Mouse (Mus musculus) cortical plate, adult 2 months (tissue): ENCODE results near the gene Dnmt3a.

Source experiments
- CTCF ChIP-seq: fragments of 200-500 bp; IDR thresholded peaks from 2 replicates; pipeline ENCODE4 v1.5.1; 2011; ENCODE audit warnings: mild to moderate bottlenecking, control low read depth, low read length; ENCODE audit not compliant: insufficient read depth; ENCODE audit errors: extremely low read depth
- POLR2A ChIP-seq: fragments of 200-500 bp; IDR thresholded peaks from 2 replicates; pipeline ENCODE4 v1.6.1; 2011; ENCODE audit warnings: mild to moderate bottlenecking, low read length, control low read depth; ENCODE audit not compliant: insufficient read depth; ENCODE audit errors: extremely low read depth

DNA sequence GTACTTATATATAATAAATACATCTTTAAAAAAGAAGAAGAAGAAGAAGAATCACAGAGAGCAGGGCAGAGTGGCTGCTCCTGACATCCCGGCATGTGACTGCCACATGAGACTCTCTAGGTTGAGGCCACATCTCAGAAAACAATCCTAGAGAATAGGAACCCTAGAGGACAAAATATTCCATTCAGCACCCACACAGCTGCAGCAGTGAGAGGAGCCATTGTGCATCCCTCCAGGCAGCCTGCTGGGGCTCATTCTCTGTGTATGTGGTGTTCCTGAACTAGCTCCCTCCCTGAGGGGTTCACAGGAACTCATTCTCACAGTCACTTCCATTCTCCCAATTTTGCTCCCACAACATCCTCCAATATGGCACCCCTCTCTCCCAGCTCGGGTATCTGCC, 35.3 kb upstream of the Dnmt3a start:
- no peak for TF ChIP-seq POLR2A
- TF ChIP-seq CTCF = no peak
